Mouse (Mus musculus) hindbrain, postnatal 0 days (tissue): ENCODE measurements around the gene B4galnt1. TPM values are rescaled to one million over a fixed set of nuclear protein-coding genes. Genes with fewer than 3 reads are reported as not detected.
"Not testable (repeated sequence)": the region's sequence is repeated elsewhere in the genome, so short reads cannot be mapped to it uniquely, and the experiment has no call there.

Source experiments
- ATAC-seq: fragments of 200-750 bp; cut with Nextera tagmentation; 2 replicates; pipeline ENCODE4 v1.8.0; 2017; ENCODE audit warnings: mild to moderate bottlenecking, moderate TSS enrichment, moderate library complexity
- DNase-seq: peaks from one replicate; pipeline ENCODE4 v3.0.0-alpha.2; 2015; ENCODE audit warnings: low spot score
- H3K27ac ChIP-seq: fragments of 300-500 bp; sonication (generic); 2 replicates; pipeline ENCODE4 v1.5.1; 2014; ENCODE audit warnings: mild to moderate bottlenecking
- H3K27me3 ChIP-seq: fragments of 300-500 bp; sonication (generic); 2 replicates; pipeline ENCODE4 v1.6.1; 2014; ENCODE audit warnings: low read length, mixed read lengths; ENCODE audit not compliant: insufficient read depth
- H3K36me3 ChIP-seq: fragments of 300-500 bp; sonication (generic); 2 replicates; pipeline ENCODE4 v1.6.1; 2014; ENCODE audit warnings: low read length, mixed read lengths; ENCODE audit not compliant: insufficient read depth
- H3K4me1 ChIP-seq: fragments of 300-500 bp; sonication (generic); 2 replicates; pipeline ENCODE4 v1.6.1; 2014; ENCODE audit warnings: antibody characterized with exemption, low read length, mixed read lengths; ENCODE audit not compliant: insufficient read depth
- H3K4me2 ChIP-seq: fragments of 300-500 bp; sonication (generic); 2 replicates; pipeline ENCODE4 v1.6.1; 2014; ENCODE audit warnings: low read depth, mild to moderate bottlenecking, low read length, moderate library complexity, mixed read lengths
- H3K4me3 ChIP-seq: fragments of 300-500 bp; sonication (generic); 2 replicates; pipeline ENCODE4 v1.5.1; 2014; ENCODE audit warnings: low read length
- H3K9ac ChIP-seq: fragments of 300-500 bp; sonication (generic); replicated peaks from 2 replicates; pipeline ENCODE4 v1.6.1; 2014; ENCODE audit warnings: mild to moderate bottlenecking, low read length, moderate library complexity, mixed read lengths
- H3K9me3 ChIP-seq: fragments of 300-500 bp; sonication (generic); 2 replicates; pipeline ENCODE4 v1.6.1; 2016; ENCODE audit warnings: low read length, mixed read lengths
- CTCF ChIP-seq: IDR thresholded peaks from 2 replicates; pipeline ENCODE4 v1.5.1; 2016; ENCODE audit warnings: antibody characterized with exemption, control low read depth, low read depth
- WGBS: fragments of 180-500 bp; shearing (Covaris S2); extraction: QIAGEN DNeasy Blood & Tissue Kit; methylation state at CpG from one replicate; pipeline ENCODE4 v1.1.7; 2014; 5-methylcytosine and 5-hydroxymethylcytosine counted together
- polyA plus RNA-seq: library from polyadenylated mRNA; unstranded; fragments of >200 nt; fragmentation: Nextera tagmentation; extraction: Ambion mirVana; gene quantifications from 2 replicates; pipeline ENCODE4 v1.2.1, GENCODE M21; 2015
- total RNA-seq: library from RNA; depleted of rRNA; stranded (reverse); fragments of >200 nt; gene quantifications from 2 replicates; pipeline ENCODE4 v1.2.3, GENCODE M21; 2014

The B4galnt1 gene
- total and polyA plus RNA-seq, 2 experiments from 2014 or later, result 65.3 to 112 TPM

DNA sequence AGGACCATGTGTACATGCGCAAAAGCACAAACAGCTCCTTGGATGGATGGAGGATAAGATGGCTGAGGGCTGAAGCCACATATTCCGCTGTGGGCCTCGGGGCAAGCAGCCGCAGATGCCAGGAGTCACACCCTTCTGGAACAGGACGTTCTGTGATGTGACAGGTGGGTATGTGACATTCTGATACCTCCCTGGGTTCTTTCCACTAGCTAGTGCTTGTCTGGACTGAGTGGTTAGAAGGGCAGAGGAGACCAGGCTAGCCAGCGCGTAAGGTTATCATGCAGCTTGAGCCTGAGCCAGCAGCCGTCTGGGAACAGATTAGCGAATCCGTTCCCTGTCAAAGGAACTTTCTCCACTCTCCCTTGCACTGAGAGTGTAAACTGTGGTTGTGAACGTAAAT lies 24.1 kb upstream of the B4galnt1 start:
- DNase-seq, result no peak
- ATAC-seq, result no peak
- Histone ChIP-seq H3K27me3 (no peaks in the 10 kb centered on the region), H3K4me1 (no peaks in the 10 kb centered on the region), H3K4me3 (no peak overlapping the region), H3K4me2 (no peak overlapping the region), H3K27ac (no peak overlapping the region), H3K9me3 (no peaks in the 10 kb centered on the region), H3K36me3 (no peaks in the 10 kb centered on the region), H3K9ac (no peak overlapping the region)
- 86% methylated on average over 11 of the region's 11 CpGs for WGBS
- TF ChIP-seq CTCF, result no peak

DNA sequence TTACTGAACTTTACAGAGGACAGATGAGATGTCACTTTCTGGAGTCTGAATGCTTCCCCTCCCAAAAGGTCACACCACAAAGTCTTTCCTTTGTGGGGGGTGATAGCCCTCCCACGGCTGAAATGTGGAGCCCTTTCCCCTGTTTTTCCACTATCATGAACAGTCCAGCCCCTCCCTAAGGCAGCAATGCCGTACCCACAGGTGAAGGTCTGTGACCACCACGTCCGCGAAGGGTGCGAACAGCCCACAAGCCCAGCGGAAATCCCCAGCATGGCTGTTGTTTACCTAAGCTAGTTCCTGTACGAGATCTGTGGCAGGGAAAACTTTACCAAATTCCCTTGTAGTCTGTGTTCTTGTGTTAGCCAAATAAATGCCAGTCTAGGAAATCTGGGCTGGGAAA lies 23.5 kb upstream of the B4galnt1 start:
- H3K4me1 ChIP-seq, result no peaks in the 10 kb centered on the region
- no peak overlapping the region for H3K4me3 ChIP-seq
- no peak overlapping the region for H3K9ac ChIP-seq
- no peak for DNase-seq
- no peak overlapping the region for H3K4me2 ChIP-seq
- no peak for ATAC-seq
- no peaks in the 10 kb centered on the region for H3K27me3 ChIP-seq
- no peaks in the 10 kb centered on the region for H3K9me3 ChIP-seq
- H3K36me3 ChIP-seq, result no peaks in the 10 kb centered on the region
- 79% methylated on average over 8 of the region's 8 CpGs for WGBS
- TF ChIP-seq CTCF, result no peak
- no peak overlapping the region for H3K27ac ChIP-seq

DNA sequence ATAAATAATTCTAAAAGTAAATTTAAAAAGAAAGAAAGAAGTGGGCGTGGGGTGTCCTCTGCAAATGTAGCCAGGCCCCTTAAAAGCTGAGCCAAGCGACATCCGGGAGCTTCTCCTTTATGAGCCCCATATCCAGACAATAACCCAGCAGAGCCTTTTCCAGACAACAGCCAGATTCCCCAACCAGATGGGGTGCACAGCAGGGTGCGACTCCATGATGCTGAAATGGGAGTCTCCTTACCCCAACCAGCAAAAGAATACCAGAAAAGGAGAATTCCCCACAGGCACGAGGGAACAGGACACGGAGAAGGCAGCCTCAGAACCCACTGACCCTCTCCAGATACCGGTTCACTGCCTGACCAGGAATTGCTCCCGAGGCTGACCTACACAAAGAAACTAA lies 21.8 kb upstream of the B4galnt1 start:
- DNase-seq (no peak), ATAC-seq (no peak)
- no peaks in the 10 kb centered on the region for H3K4me1 ChIP-seq
- no peaks in the 10 kb centered on the region for H3K9me3 ChIP-seq
- no peak overlapping the region for H3K9ac ChIP-seq
- H3K27ac ChIP-seq, result no peak overlapping the region
- H3K27me3 ChIP-seq, result no peaks in the 10 kb centered on the region
- TF ChIP-seq CTCF, result no peak
- no peak overlapping the region for H3K4me3 ChIP-seq
- no peaks in the 10 kb centered on the region for H3K36me3 ChIP-seq
- 74% methylated on average over 8 of the region's 8 CpGs for WGBS
- no peak overlapping the region for H3K4me2 ChIP-seq

DNA sequence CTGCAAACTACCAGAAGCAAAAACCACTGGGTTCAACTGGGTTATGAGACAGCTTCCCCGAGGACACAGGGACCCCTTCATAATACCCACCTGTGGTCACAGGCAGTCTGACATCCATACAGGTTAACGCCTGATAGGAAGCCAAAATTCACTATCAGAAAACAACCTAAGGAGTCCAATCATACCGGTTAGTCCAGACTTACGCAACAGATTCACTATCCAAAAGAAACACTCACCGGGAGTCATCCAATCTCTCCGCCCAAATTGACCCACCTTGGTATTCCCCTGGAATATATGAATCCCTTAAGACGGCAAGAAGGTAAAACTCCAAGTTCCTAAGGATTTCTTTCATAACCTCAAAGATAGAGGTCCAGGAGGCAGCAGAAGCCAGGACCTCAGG lies 20.5 kb upstream of the B4galnt1 start:
- DNase-seq (no peak), ATAC-seq (no peak)
- H3K9me3 ChIP-seq, result no peaks in the 10 kb centered on the region
- H3K36me3 ChIP-seq, result no peaks in the 10 kb centered on the region
- no peak for TF ChIP-seq CTCF
- no peak overlapping the region for H3K27ac ChIP-seq
- no peaks in the 10 kb centered on the region for H3K27me3 ChIP-seq
- H3K4me3 ChIP-seq, result no peak overlapping the region
- no peak overlapping the region for H3K9ac ChIP-seq
- no peak overlapping the region for H3K4me2 ChIP-seq
- 89% methylated on average over 7 of the region's 7 CpGs for WGBS
- no peaks in the 10 kb centered on the region for H3K4me1 ChIP-seq

DNA sequence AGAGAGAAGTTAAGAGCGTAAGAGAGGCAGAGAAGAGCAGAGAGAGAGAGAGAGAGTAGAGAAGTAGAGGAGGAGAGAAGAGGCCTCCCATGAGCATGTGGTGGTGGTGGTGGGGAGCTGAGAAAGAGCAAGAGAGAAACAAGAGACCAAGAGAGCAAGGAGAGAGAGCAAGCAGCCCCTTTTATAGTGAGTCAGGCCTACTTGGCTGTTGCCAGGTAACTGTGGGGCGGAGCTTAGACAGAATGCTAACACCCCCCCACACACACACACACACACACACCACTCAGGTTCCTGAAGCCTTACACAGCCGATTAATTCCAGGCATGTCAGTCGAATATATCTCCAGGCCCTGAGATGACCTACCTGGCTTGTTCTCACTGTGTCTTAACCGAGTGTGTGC lies 19.7 kb upstream of the B4galnt1 start:
- Histone ChIP-seq H3K4me1 (no peaks in the 10 kb centered on the region), H3K9ac (no peak overlapping the region), H3K4me3 (no peak overlapping the region), H3K27me3 (no peaks in the 10 kb centered on the region), H3K4me2 (no peak overlapping the region), H3K36me3 (no peaks in the 10 kb centered on the region), H3K9me3 (no peaks in the 10 kb centered on the region), H3K27ac (no peak overlapping the region)
- 83% methylated on average over 5 of the region's 5 CpGs for WGBS
- ATAC-seq (no peak), DNase-seq (no peak)
- TF ChIP-seq CTCF, result no peak

DNA sequence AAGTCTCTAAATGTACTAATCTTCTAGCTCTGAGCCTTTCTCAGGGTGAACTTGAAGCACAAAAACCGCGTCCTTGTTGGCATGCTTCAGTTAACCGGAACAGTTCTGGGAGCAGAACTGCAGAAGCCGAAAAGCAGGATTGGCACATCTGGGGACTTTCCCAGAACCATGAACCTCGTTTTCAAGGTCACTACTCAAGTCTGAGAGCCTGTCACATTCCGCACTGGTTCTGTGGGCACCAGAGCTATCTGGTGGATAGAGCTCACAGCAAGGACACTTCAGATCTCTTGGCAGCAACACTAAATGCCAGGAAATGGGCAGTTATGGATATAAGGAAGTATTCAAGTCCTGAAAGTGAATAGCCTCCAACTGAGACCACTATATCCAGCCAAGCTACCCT lies 17.9 kb upstream of the B4galnt1 start:
- Histone ChIP-seq H3K9me3 (no peaks in the 10 kb centered on the region), H3K9ac (no peak overlapping the region), H3K4me3 (no peak overlapping the region), H3K4me2 (no peak overlapping the region), H3K27me3 (no peaks in the 10 kb centered on the region), H3K36me3 (no peaks in the 10 kb centered on the region), H3K27ac (no peak overlapping the region), H3K4me1 (no peaks in the 10 kb centered on the region)
- ATAC-seq (no peak), DNase-seq (no peak)
- WGBS, result 60% methylated on average over 6 of the region's 6 CpGs
- TF ChIP-seq CTCF, result no peak

DNA sequence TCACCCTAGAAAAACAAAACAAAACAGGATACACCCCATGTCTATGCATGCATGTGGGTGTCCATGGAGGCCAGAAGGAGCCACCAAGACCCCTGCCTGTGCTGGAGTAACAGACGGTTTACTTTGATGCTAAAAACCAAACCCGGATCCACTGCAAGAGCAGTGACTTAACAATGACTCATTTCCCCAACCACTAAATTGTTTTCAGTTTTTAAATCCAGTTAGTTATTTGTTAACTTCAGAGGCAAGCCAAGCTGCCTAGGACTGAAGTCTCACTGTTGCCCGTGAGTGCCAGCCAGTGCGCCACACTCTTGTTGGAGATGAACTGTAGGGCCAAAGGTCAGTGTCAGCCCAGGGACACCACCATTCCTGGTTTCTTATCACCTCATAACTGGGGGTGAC lies 14.6 kb upstream of the B4galnt1 start:
- no peaks in the 10 kb centered on the region for H3K4me1 ChIP-seq
- no peak overlapping the region for H3K9ac ChIP-seq
- no peak overlapping the region for H3K4me3 ChIP-seq
- H3K27me3 ChIP-seq, result no peaks in the 10 kb centered on the region
- no peak for TF ChIP-seq CTCF
- no peak overlapping the region for H3K4me2 ChIP-seq
- H3K27ac ChIP-seq, result no peak overlapping the region
- H3K36me3 ChIP-seq, result no peaks in the 10 kb centered on the region
- WGBS, result 81% methylated on average over 4 of the region's 4 CpGs
- DNase-seq (no peak), ATAC-seq (no peak)
- no peaks in the 10 kb centered on the region for H3K9me3 ChIP-seq

DNA sequence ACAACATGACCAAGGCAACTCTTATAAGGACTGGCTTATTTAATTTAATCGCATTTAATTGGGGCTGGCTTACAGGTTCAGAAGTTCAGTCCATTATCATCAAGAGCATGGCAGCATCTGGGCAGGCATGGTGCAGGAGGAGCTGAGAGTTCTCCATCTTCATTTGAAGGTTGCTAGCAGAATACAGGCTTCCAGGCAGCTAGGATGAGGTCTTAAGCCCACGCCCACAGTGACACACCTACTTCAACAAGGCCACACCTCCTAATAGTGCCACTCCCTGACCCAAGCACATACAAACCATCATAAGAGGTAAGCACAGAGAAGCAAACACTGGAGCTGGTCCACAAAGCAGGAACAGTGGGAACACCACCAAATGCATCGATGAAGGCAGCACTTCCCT lies 13.8 kb upstream of the B4galnt1 start:
- not testable (repeated sequence) for H3K4me2 ChIP-seq, H3K9ac ChIP-seq, ATAC-seq, H3K27ac ChIP-seq, H3K4me1 ChIP-seq, H3K27me3 ChIP-seq, H3K36me3 ChIP-seq, H3K9me3 ChIP-seq, DNase-seq, H3K4me3 ChIP-seq
- WGBS, result 95% methylated on average over 3 of the region's 3 CpGs

DNA sequence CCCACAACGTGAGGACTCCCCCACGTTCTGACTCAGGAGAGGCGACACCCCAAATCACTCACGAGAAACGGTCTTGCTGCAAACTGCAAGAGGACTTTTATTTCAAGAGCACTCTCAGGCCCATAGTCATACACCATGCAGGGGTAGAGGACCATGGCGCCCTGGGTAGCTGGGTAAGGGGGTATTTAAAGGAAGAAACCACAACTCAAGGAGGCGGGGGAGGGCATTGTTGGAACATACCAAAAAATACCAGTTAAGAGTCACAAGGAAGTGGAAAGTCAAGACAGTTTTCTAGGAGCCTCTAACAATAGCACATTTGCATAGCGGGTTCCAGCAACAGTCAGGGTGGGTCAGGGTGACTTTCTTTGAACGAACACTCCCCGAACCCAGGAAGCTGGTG lies 12.5 kb upstream of the B4galnt1 start:
- H3K27ac ChIP-seq, H3K4me1 ChIP-seq, H3K36me3 ChIP-seq, H3K4me2 ChIP-seq, H3K4me3 ChIP-seq, H3K9me3 ChIP-seq, H3K27me3 ChIP-seq, ATAC-seq, DNase-seq, H3K9ac ChIP-seq: not testable (repeated sequence)
- WGBS, result 86% methylated on average over 10 of the region's 10 CpGs
